Mouse (Mus musculus) layer of hippocampus, postnatal 25 days (tissue): ENCODE measurements around the gene Nsrp1. TPM values are rescaled to one million over a fixed set of nuclear protein-coding genes. Genes with fewer than 3 reads are reported as not detected.

Source experiments
- microRNA-seq, 2 experiments: library from miRNA; unstranded; fragments of <30 nt; microRNA quantifications; one replicate each; pipeline ENCODE4 v1.2.0; 2021
- total RNA-seq, 2 experiments: library from RNA; stranded (reverse); gene quantifications; 2 replicates each; pipeline ENCODE4 v1.2.3; 2021

Gene Nsrp1
- total RNA-seq, 2 experiments from 2014 or later, result 18.1 to 20.9 TPM

Small RNA genes within 50 kb of the gene (microRNA-seq; reads per million reads assigned to microRNA genes)
- 2,859 to 9,150 reads per million in 2 experiments for gene Mir423

Other genes starting within 250 kb of the Nsrp1 start
- 10 to 100 TPM; 57.7 to 62.8 TPM for gene Cpd, start 231.4 kb downstream of the Nsrp1 start, total RNA-seq
- not detected for gene Tmigd1, start 176.3 kb downstream of the Nsrp1 start, total RNA-seq
- gene Blmh, start 153.6 kb downstream of the Nsrp1 start, total RNA-seq, result 10 to 100 TPM; 58.4 to 58.7 TPM
- gene Slc6a4, start 79.8 kb downstream of the Nsrp1 start, total RNA-seq, result under 1 TPM in 1 of 2 experiments, not detected in 1; 0.15 TPM
- 1 to 10 TPM; 3.1 to 4.0 TPM for gene Efcab5, start 110.5 kb upstream of the Nsrp1 start, total RNA-seq
- gene Ssh2, start 137.9 kb upstream of the Nsrp1 start, total RNA-seq, result 10 to 100 TPM; 31.9 to 37.5 TPM